Mouse (Mus musculus) brain, adult 2 months (tissue): Measurements from ENCODE around the gene Slc17a8.
"Not testable (repeated sequence)": the region's sequence is repeated elsewhere in the genome, so short reads cannot be mapped to it uniquely, and the experiment has no call there.

Experiments used
- DNase-seq: peaks from one replicate; pipeline ENCODE4 v3.0.0; 2011; ENCODE audit warnings: low read depth, low spot score

Gene Slc17a8

DNA sequence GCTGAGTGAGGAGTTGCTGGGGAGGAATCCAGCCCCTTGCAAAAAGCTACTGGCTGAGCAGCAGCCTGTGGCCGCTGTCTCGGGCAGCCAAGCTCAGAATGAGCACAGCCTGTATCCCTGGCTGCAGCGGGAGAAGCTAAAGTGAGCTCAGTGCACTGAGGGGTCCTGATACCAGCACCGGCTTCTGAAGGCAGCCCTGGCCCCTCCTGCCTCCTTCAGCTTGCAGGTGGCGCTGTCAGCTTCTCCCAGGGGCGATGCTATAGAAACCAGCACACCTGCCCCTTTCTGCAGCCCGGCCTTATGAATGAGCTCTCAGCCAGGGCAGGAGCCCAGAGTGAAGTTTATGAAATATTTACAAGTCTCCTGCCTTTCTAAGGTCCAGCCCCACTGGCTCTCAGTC is at the start of gene Slc17a8:
Gene Slc17a8, minus strand, starts transcription at position 125 of the 400 bp plus-strand sequence.
- no peak for DNase-seq

DNA sequence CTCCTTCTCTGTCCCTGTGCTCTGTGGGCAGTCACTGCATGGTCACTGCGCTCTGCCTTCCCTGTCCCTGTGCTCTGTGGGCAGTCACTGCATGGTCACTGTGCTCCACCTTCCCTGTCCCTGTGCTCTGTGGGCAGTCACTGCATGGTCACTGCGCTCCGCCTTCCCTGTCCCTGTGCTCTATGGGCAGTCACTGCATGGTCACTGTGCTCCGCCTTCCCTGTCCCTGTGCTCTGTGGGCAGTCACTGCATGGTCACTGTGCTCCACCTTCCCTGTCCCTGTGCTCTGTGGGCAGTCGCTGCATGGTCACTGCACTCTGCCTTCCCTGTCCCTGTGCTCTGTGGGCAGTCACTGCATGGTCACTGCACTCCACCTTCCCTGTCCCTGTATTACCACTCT is 49.3 kb upstream of the Slc17a8 start:
- not testable (repeated sequence) for DNase-seq

- DNase-seq = no peak
These were observed 46.5 kb upstream of the Slc17a8 start for GRCm38 (mm10) chr10:89667571-89667970.

GRCm38 (mm10) chr10:89665679-89666078 is 44.6 kb upstream of the Slc17a8 start:
- DNase-seq = peak; percentile 91

DNA sequence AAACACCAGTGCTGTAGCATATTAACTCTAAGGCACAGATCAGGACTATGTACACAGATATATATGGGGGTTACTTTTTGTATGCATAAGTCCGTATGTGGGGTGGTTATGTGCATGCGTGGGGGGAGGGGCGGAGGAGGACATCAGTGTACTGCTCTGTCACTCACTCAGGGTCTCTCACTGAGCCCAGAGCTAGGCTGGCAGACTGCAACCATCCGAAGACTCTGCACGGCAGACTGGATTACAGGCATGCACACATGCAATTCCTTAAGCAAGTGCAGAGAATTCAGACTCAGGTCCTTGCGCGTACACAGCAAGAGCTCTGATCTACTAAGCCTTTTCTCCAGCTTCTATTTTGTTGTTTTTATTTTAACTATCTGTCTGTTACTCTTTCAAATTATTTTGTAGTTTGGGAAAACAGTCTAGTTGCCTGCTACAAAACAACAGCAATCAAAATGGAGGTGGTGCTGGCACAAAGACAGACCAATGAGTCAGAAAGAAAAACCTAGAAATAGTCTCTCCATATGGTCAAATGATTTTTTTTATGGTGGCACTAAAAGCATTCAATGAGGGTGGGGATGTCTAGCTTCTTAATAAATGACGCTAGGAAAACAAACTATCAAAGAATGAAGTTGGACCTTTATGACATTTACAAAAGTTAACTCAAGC is 44.1 kb upstream of the Slc17a8 start:
- peak; percentile 63 for DNase-seq

DNA sequence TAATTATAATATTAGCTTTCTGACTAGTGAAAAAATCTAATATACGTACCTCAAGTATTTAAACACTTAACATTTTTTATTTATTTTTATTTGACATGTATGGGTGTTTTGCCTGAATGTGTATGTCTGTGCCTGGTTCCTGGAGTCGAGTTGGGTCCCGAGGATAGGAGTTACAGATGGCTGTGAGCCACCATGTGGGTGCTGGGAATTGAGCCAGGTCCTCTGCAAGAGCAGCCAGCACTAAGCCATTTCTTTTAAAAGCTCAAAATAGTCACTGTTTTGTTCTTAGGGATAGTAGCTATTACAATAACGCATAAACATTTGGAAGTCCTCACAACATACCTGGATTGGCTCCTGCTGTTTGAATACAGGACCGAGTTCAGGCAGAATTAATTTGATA is 35.3 kb upstream of the Slc17a8 start:
- DNase-seq = peak; percentile 79

DNA sequence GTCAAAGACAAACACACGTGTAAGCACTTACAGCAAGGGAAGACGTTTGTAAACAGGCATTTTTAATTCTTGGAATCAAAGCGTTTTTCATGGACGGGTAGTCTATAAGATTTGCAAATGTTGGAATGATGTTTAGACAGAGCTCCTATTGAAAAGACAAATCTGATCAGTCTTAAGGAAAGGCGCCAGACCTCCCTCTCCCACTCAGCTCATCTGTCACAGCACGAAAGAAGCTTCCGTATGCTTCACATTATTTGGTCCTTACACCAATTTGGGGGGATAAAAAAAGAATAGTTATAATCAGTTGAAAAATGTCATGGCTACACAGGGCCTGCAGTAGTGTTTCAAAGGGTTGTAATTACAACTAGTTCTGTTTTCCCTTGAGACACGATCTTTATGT is 31.9 kb upstream of the Slc17a8 start:
- DNase-seq = peak; percentile 58

DNA sequence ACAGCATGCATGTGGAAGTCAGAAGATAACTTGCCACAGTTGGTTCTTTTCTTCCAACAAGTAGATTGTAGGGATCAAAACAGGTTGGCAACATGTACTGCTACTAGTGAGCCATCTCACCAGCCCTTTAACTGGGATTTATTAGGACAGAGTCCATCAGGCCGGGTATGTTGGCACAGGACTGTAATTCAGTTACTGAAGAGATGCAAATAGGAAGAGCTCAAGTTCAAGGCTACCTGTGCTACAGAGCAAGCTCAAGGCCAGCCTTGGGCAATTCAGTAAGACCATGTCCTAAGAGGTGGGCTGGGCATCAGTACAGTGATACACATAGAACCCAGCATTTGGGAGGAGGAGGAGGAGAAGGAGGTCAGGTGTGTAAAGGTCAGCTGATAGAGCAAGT is 30.6 kb upstream of the Slc17a8 start:
- no peak for DNase-seq

- DNase-seq = no peak
These were observed 25.9 kb upstream of the Slc17a8 start for GRCm38 (mm10) chr10:89646918-89647317.

DNA sequence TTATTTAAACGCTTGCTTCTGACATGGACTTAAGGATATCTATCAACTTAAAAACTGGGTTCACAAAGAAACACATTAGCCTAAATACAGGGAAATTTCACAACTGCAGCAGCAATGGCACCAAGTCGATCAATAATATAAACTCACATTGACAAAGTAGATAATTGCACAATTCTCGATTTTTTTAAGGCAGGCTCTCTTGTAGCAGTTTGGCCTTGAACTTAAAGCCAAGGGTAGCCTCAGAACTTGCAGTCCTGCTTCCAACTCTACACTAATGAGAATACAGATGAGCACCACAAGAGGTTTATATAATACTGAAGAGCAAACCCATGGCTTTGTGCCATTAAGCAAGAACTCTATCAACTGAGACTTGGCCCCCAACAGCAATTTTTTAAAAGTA is 15.9 kb upstream of the Slc17a8 start:
- no peak for DNase-seq

GRCm38 (mm10) chr10:89635018-89635417 is 14.0 kb upstream of the Slc17a8 start:
- peak; percentile 87 for DNase-seq

GRCm38 (mm10) chr10:89633736-89634426 is 12.8 kb upstream of the Slc17a8 start:
- DNase-seq = no peak

DNA sequence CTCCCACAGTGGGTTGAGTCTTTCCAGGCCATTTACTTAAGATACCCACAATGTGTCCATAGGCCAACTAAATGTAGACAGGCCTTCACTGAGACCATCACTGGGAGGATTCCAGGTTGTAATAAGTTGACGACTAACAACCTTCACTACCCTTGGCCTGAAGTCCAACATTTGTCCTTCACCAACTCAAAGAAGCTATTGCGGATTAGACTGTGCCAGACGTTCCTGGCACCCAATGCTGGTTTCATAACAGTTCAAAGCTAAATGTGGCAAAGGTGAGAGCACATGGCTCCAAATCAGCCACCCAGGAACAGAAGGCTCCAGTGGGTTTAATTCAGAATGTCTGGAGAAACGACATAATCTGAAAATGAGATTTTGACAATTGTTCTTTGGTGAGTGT is 12.1 kb upstream of the Slc17a8 start:
- no peak for DNase-seq

- DNase-seq = no peak
These were observed 10.8 kb upstream of the Slc17a8 start for GRCm38 (mm10) chr10:89631831-89632230.

DNA sequence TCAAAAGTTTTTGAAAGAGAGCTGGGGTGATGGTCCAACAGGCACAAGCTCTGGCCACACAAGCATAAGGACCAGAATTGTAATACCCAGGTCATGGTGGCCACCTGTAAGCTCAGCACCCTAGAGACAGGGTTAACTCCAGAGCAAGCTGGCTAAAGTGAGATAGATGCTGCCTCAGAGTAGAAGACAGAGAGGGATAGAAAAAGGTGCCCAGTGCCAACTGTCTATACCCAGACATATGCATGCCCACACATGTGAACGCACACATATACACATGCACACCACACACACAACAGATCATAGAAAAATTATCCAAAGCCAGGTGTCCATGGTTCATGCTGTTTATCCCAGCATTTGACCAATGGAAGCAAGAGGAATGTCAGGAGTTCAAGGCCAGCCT is 9.5 kb upstream of the Slc17a8 start:
- DNase-seq = no peak

- DNase-seq = peak; percentile 85
These were observed 9.0 kb upstream of the Slc17a8 start for GRCm38 (mm10) chr10:89630052-89630451.

GRCm38 (mm10) chr10:89626714-89627113 is 5.7 kb upstream of the Slc17a8 start:
- DNase-seq = no peak

DNA sequence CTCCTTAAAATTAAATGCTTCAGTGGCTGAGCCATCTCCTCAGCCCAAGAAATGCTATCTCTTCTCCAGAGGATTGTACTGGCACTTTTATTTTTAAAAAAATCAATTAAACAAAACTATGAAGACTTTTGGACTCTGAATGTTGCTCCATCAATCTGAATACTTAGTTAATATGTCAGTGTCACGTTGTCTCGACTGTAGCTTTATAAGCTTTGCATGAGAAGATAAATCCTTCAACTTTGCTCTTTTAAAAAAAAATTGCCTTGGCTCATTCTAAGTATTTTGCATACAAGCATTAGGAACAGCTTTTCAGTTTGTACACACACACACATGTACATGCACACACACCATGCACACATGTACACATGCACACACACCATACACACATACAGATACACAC is 3.1 kb upstream of the Slc17a8 start:
- DNase-seq = no peak

GRCm38 (mm10) chr10:89599311-89599710 is 21.7 kb downstream of the Slc17a8 start:
- peak; percentile 44 for DNase-seq

DNA sequence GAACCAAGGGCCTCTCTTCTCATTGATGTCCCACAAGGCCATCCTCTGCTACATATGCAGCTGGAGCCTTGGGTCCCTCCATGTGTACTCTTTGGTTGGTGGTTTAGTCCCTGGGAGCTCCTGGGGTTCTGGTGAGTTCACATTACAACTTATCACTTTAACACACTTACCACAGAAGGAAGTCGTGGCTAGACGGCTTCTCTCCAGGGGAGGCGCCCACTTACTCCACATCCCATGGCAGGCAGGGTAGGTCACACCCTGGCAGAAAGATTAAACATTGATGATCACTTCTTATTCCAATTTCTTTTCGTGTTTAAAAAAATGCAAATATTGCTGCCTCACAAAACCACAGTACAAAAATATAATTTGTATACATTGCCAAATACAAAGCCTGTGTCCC is 23.8 kb downstream of the Slc17a8 start:
- no peak for DNase-seq

DNA sequence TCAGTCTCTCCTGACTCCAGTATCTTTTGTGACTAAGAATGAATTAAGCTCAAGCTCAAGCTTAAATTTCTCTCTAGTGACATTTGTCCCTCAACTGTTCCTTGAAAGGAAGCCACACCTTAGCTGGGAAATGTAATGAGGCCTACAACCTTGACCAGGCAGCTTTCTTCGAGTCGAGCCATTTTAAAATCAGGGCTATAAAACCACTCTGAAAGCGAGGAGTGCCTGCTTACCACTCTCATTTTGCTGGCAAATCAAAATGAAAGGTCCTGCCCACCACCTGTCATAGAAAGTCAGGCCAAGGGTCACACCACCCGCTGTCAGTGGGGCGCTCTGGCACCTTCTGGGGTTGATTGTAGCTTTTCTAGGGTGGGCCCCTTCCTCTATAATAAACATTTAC is 25.1 kb downstream of the Slc17a8 start:
- DNase-seq = no peak

GRCm38 (mm10) chr10:89595514-89595913 is 25.5 kb downstream of the Slc17a8 start:
- no peak for DNase-seq

DNA sequence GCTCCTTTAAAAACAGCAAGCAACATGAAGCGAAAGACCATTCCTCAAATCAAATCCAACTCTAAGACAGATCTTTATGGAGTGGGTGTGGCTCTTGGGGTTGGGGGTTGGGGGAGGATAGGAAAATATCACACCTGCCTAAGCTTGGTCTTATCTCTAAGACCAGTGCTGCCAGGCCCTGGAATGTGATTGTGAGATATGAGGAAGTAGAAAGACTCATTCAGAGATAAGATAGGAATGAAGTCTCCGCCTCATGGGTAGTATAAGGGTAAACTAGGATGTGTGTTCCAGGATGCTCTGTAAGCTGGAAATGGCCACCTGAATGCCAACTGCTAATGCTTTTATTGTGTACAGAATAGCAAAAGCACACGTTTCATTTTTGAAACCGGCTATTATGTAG is 26.7 kb downstream of the Slc17a8 start:
- DNase-seq = no peak
